Mouse (Mus musculus) heart, embryonic 11.5 days (tissue): ENCODE results near the gene Fbxo42. TPM values are rescaled to one million over a fixed set of nuclear protein-coding genes. Genes with fewer than 3 reads are reported as not detected.

Source experiments
- ATAC-seq: fragments of 200-750 bp; cut with Nextera tagmentation; replicated peaks from 2 replicates; pipeline ENCODE4 v1.8.0; 2017; ENCODE audit warnings: moderate library complexity; ENCODE audit not compliant: insufficient number of reproducible peaks, low FRiP score, low TSS enrichment
- H3K27ac ChIP-seq: fragments of 300-500 bp; sonication (generic); 2 replicates; pipeline ENCODE4 v1.5.1; 2014; ENCODE audit warnings: mild to moderate bottlenecking, low read depth, low read length
- H3K27me3 ChIP-seq: fragments of 300-500 bp; sonication (generic); 2 replicates; pipeline ENCODE4 v1.6.1; 2014; ENCODE audit warnings: mild to moderate bottlenecking, low read length, mixed read lengths; ENCODE audit not compliant: control insufficient read depth, insufficient read depth
- H3K36me3 ChIP-seq: fragments of 300-500 bp; sonication (generic); 2 replicates; pipeline ENCODE4 v1.6.1; 2014; ENCODE audit warnings: mild to moderate bottlenecking, low read length, moderate library complexity, mixed read lengths; ENCODE audit not compliant: control insufficient read depth, insufficient read depth
- H3K4me1 ChIP-seq: fragments of 300-500 bp; sonication (generic); 2 replicates; pipeline ENCODE4 v1.6.1; 2014; ENCODE audit warnings: low read length; ENCODE audit not compliant: control insufficient read depth, insufficient read depth
- H3K4me2 ChIP-seq: fragments of 300-500 bp; sonication (generic); 2 replicates; pipeline ENCODE4 v1.6.1; 2014; ENCODE audit warnings: mild to moderate bottlenecking, moderate library complexity
- H3K4me3 ChIP-seq: fragments of 300-500 bp; sonication (generic); 2 replicates; pipeline ENCODE4 v1.5.1; 2014; ENCODE audit warnings: low read depth, low read length
- H3K9ac ChIP-seq: fragments of 300-500 bp; sonication (generic); 2 replicates; pipeline ENCODE4 v1.6.1; 2014; ENCODE audit warnings: mild to moderate bottlenecking, low read depth, low read length, moderate library complexity
- H3K9me3 ChIP-seq: fragments of 300-500 bp; sonication (generic); replicated peaks from 2 replicates; pipeline ENCODE4 v1.6.1; 2016; ENCODE audit warnings: low read length; ENCODE audit not compliant: control insufficient read depth
- WGBS: fragments of 180-500 bp; shearing (Covaris S2); extraction: QIAGEN DNeasy Blood & Tissue Kit; methylation state at CpG from one replicate; pipeline ENCODE4 v1.1.7; 2014; ENCODE audit not compliant: insufficient replicate concordance; 5-methylcytosine and 5-hydroxymethylcytosine counted together
- polyA plus RNA-seq: library from polyadenylated mRNA; unstranded; fragments of >200 nt; fragmentation: Nextera tagmentation; extraction: Ambion mirVana; gene quantifications from 2 replicates; pipeline ENCODE4 v1.2.1, GENCODE M21; 2014

The Fbxo42 gene
- polyA plus RNA-seq, 1 experiment from 2014 or later, result 19.3 TPM

- Histone ChIP-seq H3K27ac (no peak overlapping the region), H3K27me3 (no peaks in the 10 kb centered on the region), H3K4me1 (no peaks in the 10 kb centered on the region), H3K4me2 (no peak overlapping the region), H3K9ac (no peak overlapping the region), H3K9me3 (no peaks in the 10 kb centered on the region), H3K4me3 (no peak overlapping the region), H3K36me3 (no peaks in the 10 kb centered on the region)
- no peak for ATAC-seq
- WGBS, result 60% methylated on average over 2 of the region's 2 CpGs
Measured at GRCm38 (mm10) chr4:141221848-141222247, 74.1 kb downstream of the Fbxo42 start.

- H3K27ac ChIP-seq, result no peak overlapping the region
- no peak for ATAC-seq
- no peaks in the 10 kb centered on the region for H3K36me3 ChIP-seq
- H3K4me1 ChIP-seq, result no peaks in the 10 kb centered on the region
- H3K4me3 ChIP-seq, result no peak overlapping the region
- H3K4me2 ChIP-seq, result no peak overlapping the region
- 87% methylated on average over 5 of the region's 5 CpGs for WGBS
- no peaks in the 10 kb centered on the region for H3K27me3 ChIP-seq
- H3K9ac ChIP-seq, result no peak overlapping the region
- no peaks in the 10 kb centered on the region for H3K9me3 ChIP-seq
Measured at GRCm38 (mm10) chr4:141222752-141223151, 75.0 kb downstream of the Fbxo42 start.

- no peak overlapping the region for H3K4me3 ChIP-seq
- no peak overlapping the region for H3K27ac ChIP-seq
- 80% methylated on average over 7 of the region's 7 CpGs for WGBS
- peaks cover 4% of the 10 kb centered on the region; the same call in 1 of the 2 replicates for H3K27me3 ChIP-seq
- H3K9ac ChIP-seq, result no peak overlapping the region
- no peak overlapping the region for H3K4me2 ChIP-seq
- no peaks in the 10 kb centered on the region for H3K36me3 ChIP-seq
- peaks cover 8% of the 10 kb centered on the region; the same call in 1 of the 2 replicates for H3K4me1 ChIP-seq
- no peaks in the 10 kb centered on the region for H3K9me3 ChIP-seq
- ATAC-seq, result no peak
Measured at GRCm38 (mm10) chr4:141228687-141229086, 81.0 kb downstream of the Fbxo42 start.

- ATAC-seq, result no peak
- Histone ChIP-seq H3K36me3 (no peaks in the 10 kb centered on the region), H3K4me1 (peaks cover 8% of the 10 kb centered on the region; the same call in 1 of the 2 replicates), H3K4me3 (no peak overlapping the region), H3K9me3 (no peaks in the 10 kb centered on the region), H3K4me2 (no peak overlapping the region), H3K9ac (no peak overlapping the region), H3K27me3 (peaks cover 22% of the 10 kb centered on the region), H3K27ac (no peak overlapping the region)
- 81% methylated on average over 4 of the region's 4 CpGs for WGBS
Measured at GRCm38 (mm10) chr4:141233196-141233595, 85.5 kb downstream of the Fbxo42 start.

GRCm38 (mm10) chr4:141235537-141236111, 87.9 kb downstream of the Fbxo42 start:
- no peak overlapping the region for H3K4me2 ChIP-seq
- peaks cover 43% of the 10 kb centered on the region for H3K27me3 ChIP-seq
- H3K4me3 ChIP-seq, result no peak overlapping the region
- ATAC-seq, result no peak
- H3K9me3 ChIP-seq, result no peaks in the 10 kb centered on the region
- no peak overlapping the region for H3K9ac ChIP-seq
- 57% methylated on average over 6 of the region's 6 CpGs for WGBS
- no peaks in the 10 kb centered on the region for H3K36me3 ChIP-seq
- H3K27ac ChIP-seq, result no peak overlapping the region
- H3K4me1 ChIP-seq, result peaks cover 9% of the 10 kb centered on the region

- no peak overlapping the region for H3K27ac ChIP-seq
- no peak overlapping the region for H3K4me3 ChIP-seq
- no peak overlapping the region for H3K9ac ChIP-seq
- H3K9me3 ChIP-seq, result no peaks in the 10 kb centered on the region
- H3K36me3 ChIP-seq, result no peaks in the 10 kb centered on the region
- H3K4me2 ChIP-seq, result no peak overlapping the region
- H3K27me3 ChIP-seq, result peaks cover 50% of the 10 kb centered on the region
- no peak for ATAC-seq
- peaks cover 14% of the 10 kb centered on the region for H3K4me1 ChIP-seq
- 61% methylated on average over 3 of the region's 3 CpGs for WGBS
Measured at GRCm38 (mm10) chr4:141236856-141237255, 89.1 kb downstream of the Fbxo42 start.

GRCm38 (mm10) chr4:141238492-141239387, 91.0 kb downstream of the Fbxo42 start:
- Histone ChIP-seq H3K27me3 (peaks cover 69% of the 10 kb centered on the region), H3K4me2 (peak overlapping the region; percentile 77), H3K4me1 (peaks cover 19% of the 10 kb centered on the region), H3K27ac (no peak overlapping the region), H3K4me3 (peak overlapping the region; percentile 40), H3K9me3 (no peaks in the 10 kb centered on the region), H3K9ac (0 out of 2 replicates have a peak overlapping the region, but pooled peaks have one; percentile 46), H3K36me3 (no peaks in the 10 kb centered on the region)
- no peak for ATAC-seq
- 7% methylated on average over 20 of the region's 20 CpGs for WGBS

GRCm38 (mm10) chr4:141239388-141240125, 91.8 kb downstream of the Fbxo42 start, which contains the start of gene Arhgef19:
Gene Arhgef19, plus strand, starts transcription at chr4:141239499.
- WGBS, result 1% methylated on average over 30 of the region's 31 CpGs
- Histone ChIP-seq H3K4me1 (peaks cover 19% of the 10 kb centered on the region), H3K36me3 (no peaks in the 10 kb centered on the region), H3K9ac (0 out of 2 replicates have a peak within 1 kb of the TSS, but pooled peaks have one; percentile 46), H3K4me2 (peak within 1 kb of the TSS; percentile 77), H3K9me3 (no peaks in the 10 kb centered on the region), H3K4me3 (peak within 1 kb of the TSS; percentile 40), H3K27me3 (peaks cover 78% of the 10 kb centered on the region), H3K27ac (no peak within 1 kb of the TSS)
- ATAC-seq, result peak; percentile 88
